Mouse (Mus musculus) frontal cortex, adult 2 months (tissue): ENCODE data around the gene Ndufaf4. TPM values are rescaled to one million over a fixed set of nuclear protein-coding genes. Genes with fewer than 3 reads are reported as not detected.

Source experiments
- polyA plus RNA-seq: library from polyadenylated mRNA; depleted of rRNA; stranded (reverse); fragments of >200 nt; gene quantifications from 2 replicates; pipeline ENCODE4 v1.2.3, GENCODE M21; 2012; rRNA removed

The Ndufaf4 gene
- polyA plus RNA-seq, 1 experiment = 21.7 TPM

Other genes starting within 250 kb of the Ndufaf4 start
- gene Klhl32, start 47.0 kb upstream of the Ndufaf4 start, polyA plus RNA-seq = 6.7 and 8.3 TPM in 2 replicates
- gene Gpr63, start 68.3 kb downstream of the Ndufaf4 start, polyA plus RNA-seq = 10.1 and 10.3 TPM in 2 replicates